Mouse (Mus musculus) liver, embryonic 13.5 days (tissue): ENCODE results near the gene Msn. TPM values are rescaled to one million over a fixed set of nuclear protein-coding genes. Genes with fewer than 3 reads are reported as not detected.

Experiments used
- polyA plus RNA-seq: library from polyadenylated mRNA; unstranded; fragments of >200 nt; fragmentation: Nextera tagmentation; extraction: Ambion mirVana; gene quantifications from 2 replicates; pipeline ENCODE4 v1.2.1, GENCODE M21; 2015

The Msn gene
- polyA plus RNA-seq, 1 experiment from 2014 or later, result 47.6 TPM

Other genes starting within 250 kb of the Msn start
- gene Las1l, start 139.1 kb upstream of the Msn start, polyA plus RNA-seq, result 42.1 and 46.8 TPM in 2 replicates
- gene Vsig4, start 197.4 kb downstream of the Msn start, polyA plus RNA-seq, result 0.13 TPM in 2 replicates